Mouse (Mus musculus) heart, postnatal 0 days (tissue): ENCODE data around the gene Npr3.

Experiments
- CTCF ChIP-seq: IDR thresholded peaks from 2 replicates; pipeline ENCODE4 v1.5.1; 2016; ENCODE audit warnings: antibody characterized with exemption, control low read depth, low read depth
- EP300 ChIP-seq: IDR thresholded peaks from 2 replicates; pipeline ENCODE4 v1.6.1; 2016; ENCODE audit warnings: antibody characterized with exemption, low read depth

GRCm38 (mm10) chr15:11862785-11863539 is 44.1 kb downstream of the Npr3 start:
- TF ChIP-seq CTCF (no peak), EP300 (no peak)
